Mouse (Mus musculus) MEL (cell line): ENCODE data around the gene Ptbp1. TPM values are rescaled to one million over a fixed set of nuclear protein-coding genes. Genes with fewer than 3 reads are reported as not detected.

ENCODE experiments used
- DNase-seq: peaks from one replicate; pipeline ENCODE4 v3.0.0; 2011; ENCODE audit warnings: low read depth, low spot score
- H3K27ac ChIP-seq: 2 replicates; pipeline ENCODE4 v1.5.1; 2012; ENCODE audit warnings: low read depth, mild to moderate bottlenecking, control low read depth, low read length, moderate library complexity; ENCODE audit not compliant: control insufficient read depth
- H3K27me3 ChIP-seq, 2 experiments: fragments of 150-350 bp in 1 of 2; sonication (generic) in 1 of 2; 2 replicates each; pipeline ENCODE4 v1.6.1; 2012; ENCODE audit warnings: low read length in 2 of 2, mild to moderate bottlenecking in 2 of 2, improper control_type of control experiment in 1 of 2, moderate library complexity in 1 of 2; ENCODE audit not compliant: insufficient read depth in 2 of 2, control insufficient read depth in 1 of 2
- H3K36me3 ChIP-seq, 2 experiments: 2 replicates each; pipeline ENCODE4 v1.6.1; 2012 to 2014; ENCODE audit warnings: low read length in 2 of 2, improper control_type of control experiment in 1 of 2, inconsistent platforms in 1 of 2, mild to moderate bottlenecking in 1 of 2; ENCODE audit not compliant: insufficient read depth in 2 of 2, control insufficient read depth in 1 of 2
- H3K4me1 ChIP-seq, 2 experiments: fragments of 150-350 bp in 1 of 2; sonication (generic) in 1 of 2; 2 replicates each; pipeline ENCODE4 v1.6.1; 2012; ENCODE audit warnings: low read length in 2 of 2, improper control_type of control experiment in 1 of 2, mild to moderate bottlenecking in 1 of 2; ENCODE audit not compliant: insufficient read depth in 2 of 2, control insufficient read depth in 1 of 2
- H3K4me3 ChIP-seq, 2 experiments: fragments of 150-350 bp in 1 of 2; sonication (generic) in 1 of 2; 2 replicates each; pipeline ENCODE4 v1.5.1; 2012; ENCODE audit warnings: low read depth in 2 of 2, low read length in 2 of 2, mild to moderate bottlenecking in 2 of 2, moderate library complexity in 2 of 2, control low read depth in 1 of 2, improper control_type of control experiment in 1 of 2; ENCODE audit not compliant: control insufficient read depth in 1 of 2, insufficient read depth in 1 of 2
- H3K79me2 ChIP-seq: 2 replicates; pipeline ENCODE4 v1.6.1; 2012; ENCODE audit warnings: mild to moderate bottlenecking, low read length, moderate library complexity; ENCODE audit not compliant: control insufficient read depth, poor library complexity, insufficient read depth
- H3K9ac ChIP-seq: 2 replicates; pipeline ENCODE4 v1.6.1; 2012; ENCODE audit warnings: low read depth, mild to moderate bottlenecking, control low read depth, low read length, moderate library complexity; ENCODE audit not compliant: control insufficient read depth, poor library complexity, severe bottlenecking
- H3K9me3 ChIP-seq: fragments of 150-350 bp; sonication (generic); replicated peaks from 2 replicates; pipeline ENCODE4 v1.6.1; 2012; ENCODE audit warnings: mild to moderate bottlenecking, low read length, improper control_type of control experiment, moderate library complexity; ENCODE audit not compliant: insufficient read depth
- CTCF ChIP-seq, 3 experiments: IDR thresholded peaks in 2 of 3; conservative IDR thresholded peaks in 1 of 3; 2 replicates each; pipeline ENCODE4 v1.5.1; 2011 to 2012; ENCODE audit warnings: low read length in 3 of 3, low read depth in 2 of 3, mild to moderate bottlenecking in 2 of 3, improper control_type of control experiment in 1 of 3, inconsistent platforms in 1 of 3, mixed read lengths in 1 of 3, moderate library complexity in 1 of 3; ENCODE audit not compliant: control insufficient read depth in 1 of 3, insufficient read depth in 1 of 3, poor library complexity in 1 of 3, severe bottlenecking in 1 of 3
- EP300 ChIP-seq, 2 experiments: IDR thresholded peaks; 2 replicates each; pipeline ENCODE4 v1.6.1; 2011; ENCODE audit warnings: improper control_type of control experiment in 2 of 2, low read length in 2 of 2, low read depth in 1 of 2, mild to moderate bottlenecking in 1 of 2
- ETS1 ChIP-seq: IDR thresholded peaks from 2 replicates; pipeline ENCODE4 v1.6.1; 2012; ENCODE audit warnings: low read depth, mild to moderate bottlenecking, inconsistent platforms, low read length, improper control_type of control experiment, moderate library complexity
- GATA1 ChIP-seq: IDR thresholded peaks from 2 replicates; pipeline ENCODE4 v1.6.1; 2011; ENCODE audit warnings: low read depth, low read length, improper control_type of control experiment
- HCFC1 ChIP-seq: IDR thresholded peaks from 2 replicates; pipeline ENCODE4 v1.6.1; 2012; ENCODE audit warnings: low read depth, mild to moderate bottlenecking, inconsistent platforms, low read length, improper control_type of control experiment, moderate library complexity
- MAZ ChIP-seq: IDR thresholded peaks from 2 replicates; pipeline ENCODE4 v1.6.1; 2012; ENCODE audit warnings: low read depth, mild to moderate bottlenecking, inconsistent platforms, low read length, improper control_type of control experiment
- MEF2A ChIP-seq: IDR thresholded peaks from 2 replicates; pipeline ENCODE4 v1.6.1; 2014; ENCODE audit warnings: low read depth, mild to moderate bottlenecking, inconsistent platforms, low read length, improper control_type of control experiment; ENCODE audit not compliant: poor library complexity, insufficient replicate concordance, severe bottlenecking; ENCODE audit errors: extremely low read depth
- MXI1 ChIP-seq: IDR thresholded peaks from 2 replicates; pipeline ENCODE4 v1.6.1; 2011; ENCODE audit warnings: mild to moderate bottlenecking, low read depth, low read length, improper control_type of control experiment
- MYC ChIP-seq: IDR thresholded peaks from 2 replicates; pipeline ENCODE4 v1.6.1; 2011; ENCODE audit warnings: low read depth, mild to moderate bottlenecking, low read length, improper control_type of control experiment, moderate library complexity
- NRF1 ChIP-seq: IDR thresholded peaks from 2 replicates; pipeline ENCODE4 v1.6.1; 2014; ENCODE audit warnings: low read depth, mild to moderate bottlenecking, inconsistent platforms, low read length, improper control_type of control experiment, moderate library complexity; ENCODE audit not compliant: poor library complexity, insufficient read depth, severe bottlenecking
- POLR2A ChIP-seq, 2 experiments: IDR thresholded peaks; 2 replicates each; pipeline ENCODE4 v1.6.1; 2011 to 2012; ENCODE audit warnings: low read length in 2 of 2, mild to moderate bottlenecking in 2 of 2, control low read depth in 1 of 2, improper control_type of control experiment in 1 of 2, low read depth in 1 of 2, moderate library complexity in 1 of 2; ENCODE audit not compliant: control insufficient read depth in 1 of 2, insufficient read depth in 1 of 2, poor library complexity in 1 of 2
- POLR2AphosphoS2 ChIP-seq: IDR thresholded peaks from 2 replicates; pipeline ENCODE4 v1.6.1; 2011; ENCODE audit warnings: low read length, improper control_type of control experiment
- RAD21 ChIP-seq: IDR thresholded peaks from 2 replicates; pipeline ENCODE4 v1.6.1; 2011; ENCODE audit warnings: mild to moderate bottlenecking, low read depth, low read length, improper control_type of control experiment
- SIN3A ChIP-seq: IDR thresholded peaks from 2 replicates; pipeline ENCODE4 v1.6.1; 2012; ENCODE audit warnings: low read length, improper control_type of control experiment, inconsistent platforms
- SMC3 ChIP-seq: IDR thresholded peaks from 2 replicates; pipeline ENCODE4 v1.6.1; 2011; ENCODE audit warnings: low read depth, low read length, improper control_type of control experiment
- TCF12 ChIP-seq: IDR thresholded peaks from 2 replicates; pipeline ENCODE4 v1.6.1; 2014; ENCODE audit warnings: low read depth, mild to moderate bottlenecking, inconsistent platforms, low read length, improper control_type of control experiment, moderate library complexity
- USF1 ChIP-seq: IDR thresholded peaks from 2 replicates; pipeline ENCODE4 v1.6.1; 2014; ENCODE audit warnings: low read depth, mild to moderate bottlenecking, inconsistent platforms, low read length, improper control_type of control experiment, moderate library complexity
- ZC3H11A ChIP-seq: IDR thresholded peaks from 2 replicates; pipeline ENCODE4 v1.6.1; 2012; ENCODE audit warnings: low read depth, mild to moderate bottlenecking, inconsistent platforms, low read length, improper control_type of control experiment
- ZKSCAN1 ChIP-seq: IDR thresholded peaks from 2 replicates; pipeline ENCODE4 v1.6.1; 2012; ENCODE audit warnings: low read depth, mild to moderate bottlenecking, inconsistent platforms, low read length, improper control_type of control experiment, moderate library complexity
- ZNF384 ChIP-seq: IDR thresholded peaks from 2 replicates; pipeline ENCODE4 v1.6.1; 2012; ENCODE audit warnings: low read depth, mild to moderate bottlenecking, inconsistent platforms, low read length, improper control_type of control experiment
- polyA plus RNA-seq, 2 experiments: library from polyadenylated mRNA; stranded (reverse) in 1 of 2; unstranded in 1 of 2; fragments of >175 nt in 1 of 2; fragments of >200 nt in 1 of 2; gene quantifications; 2 replicates each; pipeline versions ENCODE4 v1.2.1 to v1.2.4; 2012; ENCODE audit warnings: low replicate concordance in 2 of 2, low read depth in 1 of 2; ENCODE audit not compliant: insufficient read length in 2 of 2, insufficient read depth in 1 of 2, missing spikeins in 1 of 2
- total RNA-seq: library from RNA; depleted of rRNA; stranded (reverse); fragments of 300-350 nt; gene quantifications from 2 replicates; pipeline ENCODE4 v1.2.3, GENCODE M21; 2012

Ptbp1 gene
- total and polyA plus RNA-seq, 3 experiments = 301 to 837 (median 329) TPM

DNA sequence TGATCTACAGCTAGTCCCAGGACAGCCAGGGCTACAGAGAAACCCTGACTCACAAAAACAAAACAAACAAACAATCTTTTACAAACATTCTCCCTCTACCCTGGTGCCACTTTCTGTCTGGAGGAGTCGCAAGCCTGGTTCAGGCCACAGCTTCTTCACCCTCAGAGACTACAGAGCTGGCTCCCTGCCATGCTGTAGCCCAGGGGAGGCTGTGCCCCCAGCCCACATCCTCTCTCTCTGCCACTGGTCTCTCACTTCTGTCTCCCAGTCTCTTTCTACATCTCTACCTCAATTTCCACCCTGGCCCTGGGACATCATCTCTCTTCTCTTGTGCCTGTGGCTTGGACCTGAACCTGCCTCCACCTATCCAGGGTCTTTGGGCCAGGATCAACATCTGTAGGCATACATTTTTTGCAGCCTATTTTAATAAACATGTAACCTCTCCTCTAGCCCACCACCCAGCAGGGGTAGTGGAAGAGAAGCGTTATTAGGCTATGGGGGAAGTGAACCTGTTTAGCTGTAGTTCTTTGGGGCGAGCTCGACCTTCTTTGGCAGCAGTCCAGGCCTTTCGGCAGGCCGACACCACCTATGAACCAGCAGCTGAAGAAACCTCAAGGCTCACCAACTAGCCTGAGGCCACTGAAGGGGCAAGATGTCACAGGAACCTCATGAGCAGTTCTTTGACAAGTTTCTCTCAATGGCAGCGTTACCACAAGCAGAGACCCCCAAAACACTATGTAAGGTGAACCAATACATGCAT is 22.0 kb upstream of the Ptbp1 start:
- peaks cover 3 to 9% of the 10 kb centered on the region in 2 experiments for H3K4me1 ChIP-seq
- peak; percentile 53 for DNase-seq
- no peak for TF ChIP-seq MYC
- TF ChIP-seq GATA1 = no peak
- TF ChIP-seq EP300 (IDR thresholded peaks at IDR 0.05; ENCODE audit: low read depth in 1 of 2, low read length in 2 of 2) = no peak
- TF ChIP-seq ETS1 = no peak
- no peak for TF ChIP-seq NRF1
- no peak for TF ChIP-seq HCFC1
- no peak for TF ChIP-seq MAZ
- no peak for TF ChIP-seq USF1
- no peak for TF ChIP-seq ZNF384
- no peak for TF ChIP-seq POLR2AphosphoS2
- no peak for TF ChIP-seq RAD21
- H3K27ac ChIP-seq = no peak overlapping the region
- no peaks in the 10 kb centered on the region for H3K79me2 ChIP-seq
- no peaks in the 10 kb centered on the region for H3K36me3 ChIP-seq
- no peak overlapping the region for H3K9ac ChIP-seq
- no peaks in the 10 kb centered on the region for H3K27me3 ChIP-seq
- H3K4me3 ChIP-seq = no peak overlapping the region
- H3K9me3 ChIP-seq = no peaks in the 10 kb centered on the region

- H3K4me1 ChIP-seq = peaks cover 3 to 9% of the 10 kb centered on the region in 2 experiments
- H3K9ac ChIP-seq = no peak overlapping the region
- DNase-seq = no peak
- H3K27ac ChIP-seq = no peak overlapping the region
- no peaks in the 10 kb centered on the region for H3K36me3 ChIP-seq
- H3K9me3 ChIP-seq = no peaks in the 10 kb centered on the region
- H3K79me2 ChIP-seq = no peaks in the 10 kb centered on the region
- H3K4me3 ChIP-seq = no peak overlapping the region
- TF ChIP-seq POLR2A (IDR thresholded peaks at IDR 0.05; ENCODE audit: control insufficient read depth in 1 of 2, insufficient read depth in 1 of 2, low read depth in 1 of 2, low read length in 2 of 2, poor library complexity in 1 of 2) (no peak), ZKSCAN1 (no peak)
- no peaks in the 10 kb centered on the region for H3K27me3 ChIP-seq
Measured at GRCm38 (mm10) chr10:79832786-79833181, 21.4 kb upstream of the Ptbp1 start.

DNA sequence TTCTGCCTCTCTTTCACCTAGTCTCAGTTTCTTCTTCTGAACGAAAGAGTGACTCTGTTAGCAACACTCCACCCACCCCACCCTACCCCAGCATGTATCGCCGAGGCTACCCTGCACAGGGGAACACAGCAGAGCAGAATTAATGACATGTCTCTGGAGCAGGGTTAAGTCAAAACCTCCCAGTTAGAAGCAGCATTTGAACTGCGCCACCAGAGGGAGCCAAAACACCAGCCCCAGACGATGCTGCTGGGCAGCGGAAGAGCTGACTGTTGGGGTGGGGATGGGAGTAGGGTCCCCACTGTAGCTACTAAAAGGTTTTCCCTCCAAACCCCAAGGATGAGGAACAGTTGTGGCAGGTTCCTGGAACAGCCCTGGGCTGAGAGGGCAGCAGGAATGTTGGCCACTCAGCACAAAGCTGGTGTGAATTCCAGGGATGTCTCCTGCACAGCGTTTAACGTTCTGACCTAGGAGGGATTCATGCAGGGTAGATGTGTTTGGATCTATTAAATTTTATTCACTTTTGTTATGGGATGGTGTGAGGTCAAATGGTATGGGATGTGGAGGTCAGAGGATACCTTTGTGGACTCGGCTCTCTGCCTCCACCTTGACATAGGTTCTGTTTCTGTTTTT is 19.3 kb upstream of the Ptbp1 start:
- Histone ChIP-seq H3K4me1 (peaks cover 3 to 9% of the 10 kb centered on the region in 2 experiments), H3K9me3 (no peaks in the 10 kb centered on the region), H3K79me2 (no peaks in the 10 kb centered on the region), H3K27me3 (no peaks in the 10 kb centered on the region), H3K9ac (no peak overlapping the region), H3K27ac (no peak overlapping the region), H3K36me3 (no peaks in the 10 kb centered on the region), H3K4me3 (no peak overlapping the region)
- TF ChIP-seq ZC3H11A = peak; percentile 91
- TF ChIP-seq MEF2A = no peak
- peak; percentile 93 for TF ChIP-seq RAD21
- no peak for TF ChIP-seq MXI1
- TF ChIP-seq SIN3A = 0 out of 2 replicates have a peak, but pooled peaks have one; percentile 22
- TF ChIP-seq SMC3 = peak; percentile 93
- TF ChIP-seq POLR2AphosphoS2 = no peak
- TF ChIP-seq EP300 (IDR thresholded peaks at IDR 0.05; ENCODE audit: low read depth in 1 of 2, low read length in 2 of 2) = no peak
- TF ChIP-seq CTCF (IDR thresholded peaks at IDR 0.05 in 2 of 3, conservative IDR thresholded peaks at IDR 0.05 in 1 of 3; ENCODE audit: control insufficient read depth in 1 of 3, insufficient read depth in 1 of 3, low read depth in 2 of 3, low read length in 3 of 3, poor library complexity in 1 of 3, severe bottlenecking in 1 of 3) = peak; percentile 91 to 98 (median 96)
- TF ChIP-seq TCF12 = no peak
- peak; percentile 80 for DNase-seq
